Mouse (Mus musculus) CH12.LX (cell line): Measurements from ENCODE around the gene Ngef. TPM values are rescaled to one million over a fixed set of nuclear protein-coding genes. Genes with fewer than 3 reads are reported as not detected.

ENCODE experiments used
- DNase-seq: peaks from one replicate; pipeline ENCODE4 v3.0.0-alpha.2; 2013; ENCODE audit errors: extremely low read depth
- H3K27ac ChIP-seq: 2 replicates; pipeline ENCODE4 v1.5.1; 2012; ENCODE audit warnings: low read depth, mild to moderate bottlenecking, control low read depth, moderate library complexity; ENCODE audit not compliant: insufficient read depth
- H3K27me3 ChIP-seq: replicated peaks from 2 replicates; pipeline ENCODE3; 2012; ENCODE audit warnings: inconsistent platforms
- H3K36me3 ChIP-seq, 2 experiments: replicated peaks in 1 of 2; 2 replicates each; pipeline versions ENCODE3 to v1.6.1; 2012; ENCODE audit warnings: inconsistent platforms in 1 of 2, low read length in 1 of 2, mild to moderate bottlenecking in 1 of 2, mixed read lengths in 1 of 2, moderate library complexity in 1 of 2; ENCODE audit not compliant: control insufficient read depth in 1 of 2, insufficient read depth in 1 of 2
- H3K4me1 ChIP-seq, 2 experiments: 2 replicates each; pipeline ENCODE4 v1.6.1; 2012; ENCODE audit warnings: inconsistent platforms in 1 of 2, moderate library complexity in 1 of 2; ENCODE audit not compliant: insufficient read depth in 2 of 2, control insufficient read depth in 1 of 2
- H3K4me2 ChIP-seq: 2 replicates; pipeline ENCODE4 v1.6.1; 2012; ENCODE audit warnings: low read depth, mild to moderate bottlenecking, control low read depth; ENCODE audit not compliant: poor library complexity, insufficient read depth, severe bottlenecking
- H3K4me3 ChIP-seq, 3 experiments: fragments of 150-350 bp in 1 of 3; sonication (generic) in 1 of 3; replicated peaks in 1 of 3; 2 replicates each; pipeline versions ENCODE3 to v1.5.1; 2011 to 2012; ENCODE audit warnings: low read depth in 2 of 3, low read length in 2 of 3, mild to moderate bottlenecking in 2 of 3, moderate library complexity in 2 of 3, control low read depth in 1 of 3, improper control_type of control experiment in 1 of 3, inconsistent platforms in 1 of 3, mixed read lengths in 1 of 3; ENCODE audit not compliant: poor library complexity in 1 of 3
- H3K79me2 ChIP-seq: replicated peaks from 2 replicates; pipeline ENCODE4 v1.6.1; 2012; ENCODE audit warnings: mild to moderate bottlenecking, moderate library complexity; ENCODE audit not compliant: control insufficient read depth, poor library complexity, insufficient read depth, severe bottlenecking; ENCODE audit errors: extremely low read depth
- H3K9ac ChIP-seq: 2 replicates; pipeline ENCODE4 v1.6.1; 2012; ENCODE audit warnings: low read depth, mild to moderate bottlenecking, control low read depth, moderate library complexity; ENCODE audit not compliant: insufficient read depth
- H3K9me3 ChIP-seq: replicated peaks from 2 replicates; pipeline ENCODE3; 2012; ENCODE audit warnings: low read length, inconsistent platforms, mixed read lengths
- BHLHE40 ChIP-seq: IDR thresholded peaks from 2 replicates; pipeline ENCODE4 v1.6.1; 2011; ENCODE audit warnings: mild to moderate bottlenecking, low read depth, low read length, improper control_type of control experiment
- CHD1 ChIP-seq: IDR thresholded peaks from 2 replicates; pipeline ENCODE4 v1.6.1; 2012; ENCODE audit warnings: low read depth, low read length, improper control_type of control experiment, inconsistent platforms
- CTCF ChIP-seq, 2 experiments: IDR thresholded peaks in 1 of 2; conservative IDR thresholded peaks in 1 of 2; 2 replicates each; pipeline ENCODE4 v1.5.1; 2011 to 2012; ENCODE audit warnings: low read depth in 2 of 2, low read length in 2 of 2, improper control_type of control experiment in 1 of 2, inconsistent platforms in 1 of 2, mild to moderate bottlenecking in 1 of 2, moderate library complexity in 1 of 2
- ELF1 ChIP-seq: IDR thresholded peaks from 2 replicates; pipeline ENCODE4 v1.6.1; 2014; ENCODE audit warnings: low read depth, mild to moderate bottlenecking, inconsistent platforms, low read length, improper control_type of control experiment
- EP300 ChIP-seq: IDR thresholded peaks from 2 replicates; pipeline ENCODE4 v1.6.1; 2011; ENCODE audit warnings: low read length, improper control_type of control experiment
- ETS1 ChIP-seq: conservative IDR thresholded peaks from 2 replicates; pipeline ENCODE4 v1.6.1; 2012; ENCODE audit warnings: low read depth, mild to moderate bottlenecking, inconsistent platforms, low read length, improper control_type of control experiment, moderate library complexity
- GABPA ChIP-seq: IDR thresholded peaks from 2 replicates; pipeline ENCODE4 v1.6.1; 2012; ENCODE audit warnings: low read depth, low read length, improper control_type of control experiment, inconsistent platforms; ENCODE audit not compliant: insufficient replicate concordance
- HCFC1 ChIP-seq: IDR thresholded peaks from 2 replicates; pipeline ENCODE4 v1.6.1; 2012; ENCODE audit warnings: low read depth, mild to moderate bottlenecking, inconsistent platforms, low read length, improper control_type of control experiment
- KAT2A ChIP-seq: IDR thresholded peaks from 2 replicates; pipeline ENCODE4 v1.6.1; 2012; ENCODE audit warnings: low read length, improper control_type of control experiment, inconsistent platforms; ENCODE audit not compliant: insufficient replicate concordance
- MAFK ChIP-seq: IDR thresholded peaks from 2 replicates; pipeline ENCODE4 v1.6.1; 2011; ENCODE audit warnings: low read length, improper control_type of control experiment; ENCODE audit not compliant: insufficient replicate concordance
- MAX ChIP-seq: IDR thresholded peaks from 2 replicates; pipeline ENCODE4 v1.6.1; 2011; ENCODE audit warnings: low read length, improper control_type of control experiment
- MAZ ChIP-seq: IDR thresholded peaks from 2 replicates; pipeline ENCODE4 v1.6.1; 2012; ENCODE audit warnings: low read depth, mild to moderate bottlenecking, inconsistent platforms, low read length, improper control_type of control experiment, moderate library complexity
- NELFE ChIP-seq: IDR thresholded peaks from 2 replicates; pipeline ENCODE4 v1.6.1; 2011; ENCODE audit warnings: low read depth, low read length, improper control_type of control experiment
- NRF1 ChIP-seq: IDR thresholded peaks from 2 replicates; pipeline ENCODE4 v1.6.1; 2014; ENCODE audit warnings: low read depth, mild to moderate bottlenecking, inconsistent platforms, low read length, improper control_type of control experiment, moderate library complexity
- PAX5 ChIP-seq: IDR thresholded peaks from 2 replicates; pipeline ENCODE4 v1.6.1; 2012; ENCODE audit warnings: low read length, inconsistent platforms, mixed read lengths
- POLR2AphosphoS2 ChIP-seq: IDR thresholded peaks from 2 replicates; pipeline ENCODE4 v1.6.1; 2011; ENCODE audit warnings: low read depth, low read length, improper control_type of control experiment
- RAD21 ChIP-seq: IDR thresholded peaks from 2 replicates; pipeline ENCODE4 v1.6.1; 2011; ENCODE audit warnings: low read depth, mild to moderate bottlenecking, low read length, improper control_type of control experiment, moderate library complexity
- RCOR1 ChIP-seq: conservative IDR thresholded peaks from 2 replicates; pipeline ENCODE4 v1.6.1; 2012; ENCODE audit warnings: low read depth, mild to moderate bottlenecking, inconsistent platforms, low read length, improper control_type of control experiment
- SIN3A ChIP-seq: IDR thresholded peaks from 2 replicates; pipeline ENCODE4 v1.6.1; 2012; ENCODE audit warnings: low read length, improper control_type of control experiment, inconsistent platforms
- SMC3 ChIP-seq: IDR thresholded peaks from 2 replicates; pipeline ENCODE4 v1.6.1; 2011; ENCODE audit warnings: low read depth, low read length, improper control_type of control experiment
- TBP ChIP-seq: conservative IDR thresholded peaks from 2 replicates; pipeline ENCODE4 v1.6.1; 2011; ENCODE audit warnings: low read depth, low read length, improper control_type of control experiment
- USF2 ChIP-seq: conservative IDR thresholded peaks from 2 replicates; pipeline ENCODE4 v1.6.1; 2011; ENCODE audit warnings: low read depth, low read length, improper control_type of control experiment
- ZC3H11A ChIP-seq: IDR thresholded peaks from 2 replicates; pipeline ENCODE4 v1.6.1; 2012; ENCODE audit warnings: low read depth, mild to moderate bottlenecking, inconsistent platforms, low read length, improper control_type of control experiment
- ZKSCAN1 ChIP-seq: IDR thresholded peaks from 2 replicates; pipeline ENCODE4 v1.6.1; 2012; ENCODE audit warnings: low read depth, inconsistent platforms, low read length, improper control_type of control experiment, borderline replicate concordance
- ZMIZ1 ChIP-seq: IDR thresholded peaks from 2 replicates; pipeline ENCODE4 v1.6.1; 2012; ENCODE audit warnings: low read depth, mild to moderate bottlenecking, inconsistent platforms, low read length, improper control_type of control experiment
- ZNF384 ChIP-seq: IDR thresholded peaks from 2 replicates; pipeline ENCODE4 v1.6.1; 2012; ENCODE audit warnings: low read depth, low read length, improper control_type of control experiment, inconsistent platforms
- dilution Hi-C: fragments of 300-500 bp; cut with MboI; formaldehyde crosslinking; loops from 2 replicates; pipeline ENCODE4 v1.14.3; 2020; ENCODE audit warnings: low sequenced_read_pairs; ENCODE audit not compliant: extremely low pct_unique_long_range_greater_than_20kb, extremely low pct_ligation_motif_present
- in situ Hi-C: fragments of 300-500 bp; cut with MboI; formaldehyde crosslinking; loops from 3 replicates; pipeline ENCODE4 v1.14.3; 2019; ENCODE audit warnings: low sequenced_read_pairs, low pct_ligation_motif_present, low pct_unique_long_range_greater_than_20kb, mixed read lengths
- polyA plus RNA-seq: library from polyadenylated mRNA; unstranded; fragments of >175 nt; gene quantifications from 2 replicates; pipeline ENCODE4 v1.2.1, GENCODE M21; 2012; ENCODE audit warnings: low read depth; ENCODE audit not compliant: insufficient read length
- total RNA-seq, 2 experiments: library from RNA; depleted of rRNA; stranded (reverse); fragments of 300-350 nt in 1 of 2; fragments of >200 nt in 1 of 2; gene quantifications; 2 replicates each; pipeline ENCODE4 v1.2.3; 2012 to 2014

Ngef gene
- total and polyA plus RNA-seq, 3 experiments: not detected

GRCm38 (mm10) chr1:87468321-87468720, 105.3 kb downstream of the Ngef start:
- DNase-seq: peak; percentile 38
- Histone ChIP-seq H3K79me2 (no peaks in the 10 kb centered on the region), H3K4me1 (no peaks in the 10 kb centered on the region), H3K4me3 (no peak overlapping the region), H3K36me3 (no peaks in the 10 kb centered on the region), H3K27ac (no peak overlapping the region), H3K4me2 (no peak overlapping the region), H3K9ac (no peak overlapping the region), H3K27me3 (peaks cover 7% of the 10 kb centered on the region), H3K9me3 (no peaks in the 10 kb centered on the region)
- no peak for TF ChIP-seq SIN3A
- peak; percentile 53 for TF ChIP-seq SMC3
- TF ChIP-seq GABPA: no peak
- peak; percentile 66 for TF ChIP-seq RAD21
- no peak for TF ChIP-seq POLR2AphosphoS2
- TF ChIP-seq HCFC1: no peak
- no peak for TF ChIP-seq BHLHE40
- no peak for TF ChIP-seq EP300
- TF ChIP-seq KAT2A: no peak
- TF ChIP-seq ZC3H11A: no peak
- TF ChIP-seq CHD1: no peak
- TF ChIP-seq MAFK: no peak
- TF ChIP-seq MAZ: no peak
- no peak for TF ChIP-seq USF2
- TF ChIP-seq ETS1: no peak
- no peak for TF ChIP-seq NRF1
- TF ChIP-seq MAX: no peak
- peak in 1 of 2 experiments; percentile 59; a peak in 2 of 4 replicates for TF ChIP-seq CTCF (conservative IDR thresholded peaks at IDR 0.05 in 1 of 2, IDR thresholded peaks at IDR 0.05 in 1 of 2; ENCODE audit: low read depth in 2 of 2, low read length in 2 of 2)
- TF ChIP-seq RCOR1: no peak
- TF ChIP-seq ELF1: no peak
- no peak for TF ChIP-seq PAX5
- no peak for TF ChIP-seq TBP
- TF ChIP-seq ZMIZ1: no peak
- no peak for TF ChIP-seq ZNF384
- no peak for TF ChIP-seq ZKSCAN1
- no peak for TF ChIP-seq NELFE
- in situ Hi-C loops: no loop called here
- dilution Hi-C loops: no loop called here
